Mouse (Mus musculus) brain, embryonic 14.5 days (tissue): ENCODE measurements around the gene St6galnac1.

Experiments used
- CTCF ChIP-seq: fragments of 200-500 bp; IDR thresholded peaks from 2 replicates; pipeline ENCODE4 v1.5.1; 2012; ENCODE audit warnings: inconsistent platforms, mild to moderate bottlenecking, moderate library complexity, borderline replicate concordance; ENCODE audit not compliant: insufficient read depth, insufficient read length; ENCODE audit errors: extremely low read depth
- POLR2A ChIP-seq: fragments of 200-500 bp; IDR thresholded peaks from 2 replicates; pipeline ENCODE4 v1.6.1; 2012; ENCODE audit warnings: mild to moderate bottlenecking, inconsistent platforms, borderline replicate concordance; ENCODE audit not compliant: poor library complexity, insufficient read depth, insufficient read length, severe bottlenecking; ENCODE audit errors: extremely low read depth

GRCm38 (mm10) chr11:116802709-116803108, 27.4 kb upstream of the St6galnac1 start:
- TF ChIP-seq CTCF (no peak), POLR2A (no peak)
